Mouse (Mus musculus): ENCODE data around the gene Kcnc1.
A peak's percentile ranks its signal among the peaks of the same experiment; 100 is the strongest.

Kcnc1 gene

DNA sequence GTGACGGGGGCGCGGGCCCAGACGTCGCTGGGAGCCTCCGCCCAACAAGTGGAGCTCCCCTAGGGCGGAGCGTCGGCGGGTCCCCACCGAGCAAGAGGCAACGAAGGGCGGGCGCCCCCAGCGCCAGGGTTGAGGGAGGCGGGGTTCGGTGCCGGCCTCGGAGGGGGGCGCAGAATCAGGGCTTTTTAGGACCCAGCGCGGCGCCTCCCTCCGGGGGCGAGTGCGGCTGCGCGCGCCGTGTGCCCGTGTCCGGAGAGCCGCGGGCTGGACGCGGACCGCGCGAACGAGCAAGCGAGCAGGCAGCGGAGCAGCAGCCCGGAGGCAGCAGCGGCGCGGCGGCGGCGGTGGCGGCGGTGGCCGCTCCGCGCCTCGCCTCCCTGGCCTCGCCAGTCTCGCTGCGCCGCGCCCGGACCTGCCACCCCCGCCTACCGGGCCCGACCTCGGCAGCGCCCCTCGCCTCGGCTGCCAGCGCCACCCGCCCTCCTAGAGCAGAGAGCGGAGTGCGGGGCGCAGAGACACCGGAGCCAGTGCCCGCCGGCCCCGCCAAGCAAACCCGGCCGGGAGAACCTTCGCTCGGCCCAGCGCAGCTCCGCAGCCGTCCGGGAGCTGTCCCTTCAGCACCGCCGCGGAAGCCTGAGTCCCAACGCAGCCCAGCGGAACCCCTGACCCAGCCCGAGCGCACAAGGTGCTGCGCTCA is at the start of gene Kcnc1:
TSS of gene Kcnc1 (plus strand) at position 267 of the 697 bp plus-strand sequence.
- peak in 1 of 2 experiments; percentile 26 for DNase-seq (ENCODE audit: low read depth in 1 of 2, low spot score in 2 of 2)

DNA sequence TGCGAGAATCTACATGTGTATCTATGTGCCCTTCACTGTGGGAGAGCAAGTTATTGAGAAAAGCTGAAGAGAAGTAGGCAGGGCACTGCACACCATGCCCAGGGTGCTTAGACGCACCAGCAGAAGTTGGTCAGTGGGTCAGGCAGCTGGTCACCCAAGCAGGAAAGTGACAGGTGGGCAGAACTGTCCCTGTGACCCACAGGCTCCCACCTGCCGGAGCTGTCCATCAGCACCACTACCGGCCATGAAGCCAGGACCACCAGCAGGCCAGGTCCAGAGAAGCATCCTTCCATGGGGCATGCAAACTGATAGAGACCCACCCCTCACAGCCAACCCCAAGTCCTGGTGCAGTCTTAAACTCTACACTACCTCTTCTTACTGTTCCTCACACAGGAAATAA is 48.6 kb upstream of the Kcnc1 start:
- DNase-seq (ENCODE audit: low read depth in 1 of 2, low spot score in 2 of 2): no peak

DNA sequence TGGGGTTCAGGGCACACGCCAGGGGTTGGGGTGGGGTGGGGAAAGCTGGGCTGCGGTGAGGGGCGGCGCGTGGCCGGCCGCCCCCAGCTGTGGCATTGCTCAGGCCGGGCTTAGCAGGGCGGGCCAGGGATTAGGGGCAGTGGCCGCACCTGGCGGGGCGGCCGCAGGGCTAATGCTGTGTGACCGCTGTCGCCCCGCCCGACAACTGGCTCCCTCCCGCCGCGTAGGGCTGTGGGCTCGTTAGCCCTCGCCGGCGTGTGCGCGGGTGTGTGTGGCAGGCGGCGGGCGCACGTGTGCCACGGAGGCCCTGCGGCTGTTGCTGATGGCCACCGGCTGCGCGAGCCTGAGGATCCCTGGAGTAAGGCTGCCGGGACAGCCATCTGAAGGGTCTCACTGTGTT is 47.5 kb upstream of the Kcnc1 start:
- DNase-seq (ENCODE audit: low read depth in 1 of 2, low spot score in 2 of 2): no peak

DNA sequence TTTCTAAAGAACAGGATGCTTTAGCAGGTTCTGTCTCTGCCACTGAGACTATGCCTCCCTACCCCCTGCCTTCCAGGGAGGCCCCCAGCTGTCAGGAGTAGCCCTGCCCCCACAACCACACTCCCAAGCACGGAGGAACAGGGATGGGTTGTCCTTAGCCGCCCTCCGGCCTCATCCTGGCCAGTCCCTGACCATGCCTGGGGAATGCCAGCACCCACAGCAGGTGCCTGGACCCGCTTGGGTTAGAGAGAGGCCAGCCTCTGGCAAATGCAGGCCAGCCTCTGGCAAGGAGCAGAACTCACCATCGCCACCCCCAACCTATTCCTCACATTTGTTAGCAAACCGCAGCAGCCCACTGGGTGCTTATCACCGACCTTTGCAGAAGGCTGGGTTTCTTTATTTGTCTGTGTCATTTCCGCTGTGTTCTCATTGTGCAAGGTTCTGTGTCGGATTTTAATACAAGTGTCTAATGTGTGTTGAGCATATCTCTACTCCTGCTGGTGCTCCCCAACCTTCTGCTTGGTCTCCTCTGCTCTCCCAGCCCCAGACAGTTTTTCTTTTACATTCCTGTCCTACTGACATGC is 46.1 kb upstream of the Kcnc1 start:
- no peak for DNase-seq (ENCODE audit: low read depth in 1 of 2, low spot score in 2 of 2)

DNA sequence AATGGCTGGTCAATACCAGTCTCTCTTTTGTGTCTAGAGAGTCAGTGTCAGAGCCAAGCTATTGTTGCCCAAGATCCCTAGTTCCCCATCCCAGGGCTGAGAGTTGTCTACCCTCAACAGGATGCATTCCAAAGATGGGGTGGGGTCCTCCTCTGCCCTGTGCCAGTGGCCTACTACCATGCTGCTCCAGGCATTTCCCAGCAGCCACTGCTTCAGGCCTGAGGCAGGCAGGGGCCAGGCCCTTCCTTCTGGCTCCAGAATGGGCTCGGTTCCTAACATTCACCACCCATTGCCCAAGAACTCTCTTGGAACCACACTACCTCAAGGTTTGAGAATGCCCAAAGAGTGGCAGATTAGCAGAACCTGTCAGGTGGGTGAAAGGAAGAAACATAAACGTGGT is 43.5 kb upstream of the Kcnc1 start:
- no peak for DNase-seq (ENCODE audit: low read depth in 1 of 2, low spot score in 2 of 2)

DNA sequence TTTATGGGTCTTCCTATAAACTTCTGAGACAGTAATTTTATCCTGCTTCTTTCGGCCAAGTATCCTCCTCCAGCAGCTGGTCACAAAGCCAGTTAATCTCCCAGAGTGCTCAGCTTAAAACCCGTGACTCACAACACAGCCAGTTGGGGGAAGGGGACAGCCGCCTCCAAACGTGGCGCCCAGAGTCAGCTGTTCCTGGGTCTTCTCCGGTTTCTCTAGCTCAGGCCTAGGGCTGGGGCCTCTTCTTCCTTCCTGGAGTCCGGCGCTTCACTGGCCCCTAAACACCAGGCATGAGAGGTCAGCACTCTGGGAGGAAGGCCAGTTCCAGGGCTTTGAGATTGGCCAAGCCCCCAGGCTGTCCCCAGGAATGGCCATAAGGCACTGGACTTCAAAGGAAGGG is 43.1 kb upstream of the Kcnc1 start:
- no peak for DNase-seq (ENCODE audit: low read depth in 1 of 2, low spot score in 2 of 2)

DNA sequence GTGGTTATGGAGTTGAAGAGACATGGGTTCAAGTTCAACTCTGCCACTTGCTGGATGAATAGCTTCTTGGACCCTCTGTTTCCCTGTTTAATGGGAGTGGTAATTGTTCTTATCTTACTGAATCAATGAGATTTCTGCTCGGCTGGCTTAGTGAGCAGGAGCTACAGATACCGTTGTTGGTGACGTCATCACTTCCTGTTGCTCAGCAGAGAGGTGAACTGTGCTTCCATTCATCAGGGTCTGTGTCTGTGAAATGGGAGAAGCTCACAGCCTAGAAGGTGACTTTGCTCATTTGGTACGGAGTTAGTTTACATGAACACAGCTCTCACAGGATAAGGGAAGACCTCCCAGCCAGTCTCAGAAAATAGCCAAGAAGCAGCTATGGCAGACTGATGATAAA is 42.4 kb upstream of the Kcnc1 start:
- DNase-seq (ENCODE audit: low read depth in 1 of 2, low spot score in 2 of 2): no peak

DNA sequence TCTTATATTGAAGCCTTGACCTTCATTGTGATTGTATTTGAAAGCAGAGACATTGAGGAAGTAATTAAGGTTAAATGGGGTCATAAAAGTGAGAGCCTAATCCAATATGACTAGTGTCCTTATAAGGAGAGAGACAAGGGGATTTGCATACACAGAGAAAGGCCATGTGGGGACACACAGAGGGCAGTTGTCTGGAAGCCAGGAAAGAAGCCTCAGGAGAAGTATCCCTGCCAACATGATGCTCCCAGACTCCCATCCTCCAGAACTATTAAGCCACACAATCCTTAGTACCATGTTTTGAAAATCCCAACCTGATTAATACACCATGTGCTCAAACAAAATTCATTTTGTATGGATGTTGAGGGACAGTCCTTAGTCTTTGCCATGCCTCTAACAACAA is 34.5 kb upstream of the Kcnc1 start:
- DNase-seq (ENCODE audit: low read depth in 1 of 2, low spot score in 2 of 2): no peak

DNA sequence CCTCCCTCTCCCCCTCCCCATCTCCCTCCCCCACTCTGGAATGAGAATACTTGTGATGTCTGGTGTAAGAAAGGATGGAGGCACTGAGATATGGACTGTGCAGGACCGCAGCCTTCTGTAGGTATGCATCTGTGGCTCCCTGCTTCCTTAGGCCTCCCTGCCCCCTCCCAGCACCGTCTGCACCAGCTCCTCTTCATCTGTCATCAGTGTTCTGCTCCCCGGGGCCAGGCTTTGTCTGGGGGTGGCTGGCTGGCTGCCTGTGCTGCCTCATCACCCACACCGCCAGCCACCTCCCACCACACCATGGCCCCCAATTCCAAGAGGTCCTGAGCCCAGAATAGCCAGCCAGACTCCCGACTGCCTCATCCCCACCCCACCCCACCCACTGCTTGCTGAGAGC is 32.1 kb upstream of the Kcnc1 start:
- no peak for DNase-seq (ENCODE audit: low read depth in 1 of 2, low spot score in 2 of 2)

DNA sequence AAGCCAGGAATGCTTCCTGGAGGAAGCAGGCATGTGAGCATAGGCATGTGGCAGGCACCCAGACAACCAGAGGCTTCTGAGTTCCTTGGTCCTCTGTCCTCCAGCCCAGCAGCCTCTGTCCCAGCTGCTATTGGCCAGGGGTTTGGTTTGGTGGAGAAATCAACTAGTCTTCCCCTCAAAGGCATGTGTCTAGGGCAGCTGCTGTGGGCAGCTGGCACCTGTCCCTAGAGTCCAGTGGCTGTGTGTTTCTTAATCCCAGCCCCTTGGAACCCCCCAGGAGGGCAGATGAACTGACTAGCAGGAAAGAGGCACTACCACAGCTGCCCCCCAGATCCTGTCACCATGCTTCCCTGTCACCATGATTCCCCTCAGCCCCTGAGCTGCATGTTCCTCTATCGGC is 30.5 kb upstream of the Kcnc1 start:
- DNase-seq (ENCODE audit: low read depth in 1 of 2, low spot score in 2 of 2): no peak

DNA sequence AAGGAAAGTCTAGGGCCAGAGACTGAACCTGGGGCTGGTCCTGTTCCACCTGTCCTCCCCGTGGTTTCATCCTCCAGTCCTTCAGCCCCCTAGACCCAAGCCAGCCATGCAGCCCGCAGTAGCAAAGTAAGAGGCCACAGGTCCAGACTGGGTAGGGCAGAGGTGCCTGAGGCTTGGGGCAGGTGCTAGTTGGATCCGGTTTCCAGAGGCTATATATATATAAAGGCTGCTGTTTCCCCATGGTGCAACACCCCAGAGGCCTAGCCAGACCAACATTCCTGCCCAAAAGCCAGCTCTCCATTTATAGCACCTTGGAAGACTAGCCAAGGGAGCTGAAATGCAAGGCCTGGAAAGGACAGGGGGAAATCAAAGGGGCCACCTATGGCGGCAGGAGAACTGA is 25.2 kb upstream of the Kcnc1 start:
- DNase-seq (ENCODE audit: low read depth in 1 of 2, low spot score in 2 of 2): no peak

DNA sequence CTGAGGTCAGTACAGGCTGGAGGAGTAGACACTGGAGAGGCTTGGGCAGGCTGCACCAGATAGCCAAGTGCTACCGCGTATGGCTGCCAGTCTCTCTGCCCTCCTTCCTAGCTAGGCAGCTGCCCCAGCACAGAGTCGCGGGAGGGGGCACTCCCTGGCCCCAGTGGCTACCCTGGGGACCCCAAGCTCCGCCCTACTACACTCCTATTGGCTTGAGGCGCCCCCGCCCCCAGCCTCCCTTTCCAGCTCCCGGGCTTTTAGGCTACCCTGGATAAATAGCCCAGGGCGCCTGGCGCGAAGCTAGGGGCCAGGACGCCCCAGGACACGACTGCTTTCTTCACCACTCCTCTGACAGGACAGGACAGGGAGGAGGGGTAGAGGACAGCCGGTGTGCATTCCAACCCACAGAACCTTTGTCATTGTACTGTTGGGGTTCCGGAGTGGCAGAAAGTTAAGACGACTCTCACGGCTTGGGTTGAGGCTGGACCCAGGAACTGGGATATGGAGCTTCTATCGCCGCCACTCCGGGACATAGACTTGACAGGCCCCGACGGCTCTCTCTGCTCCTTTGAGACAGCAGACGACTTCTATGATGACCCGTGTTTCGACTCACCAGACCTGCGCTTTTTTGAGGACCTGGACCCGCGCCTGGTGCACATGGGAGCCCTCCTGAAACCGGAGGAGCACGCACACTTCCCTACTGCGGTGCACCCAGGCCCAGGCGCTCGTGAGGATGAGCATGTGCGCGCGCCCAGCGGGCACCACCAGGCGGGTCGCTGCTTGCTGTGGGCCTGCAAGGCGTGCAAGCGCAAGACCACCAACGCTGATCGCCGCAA is 19.9 kb upstream of the Kcnc1 start, which contains the start of gene Myod1:
TSS of gene Myod1 (plus strand) at position 303 of the 836 bp plus-strand sequence.
- DNase-seq (ENCODE audit: low read depth in 1 of 2, low spot score in 2 of 2): no peak

DNA sequence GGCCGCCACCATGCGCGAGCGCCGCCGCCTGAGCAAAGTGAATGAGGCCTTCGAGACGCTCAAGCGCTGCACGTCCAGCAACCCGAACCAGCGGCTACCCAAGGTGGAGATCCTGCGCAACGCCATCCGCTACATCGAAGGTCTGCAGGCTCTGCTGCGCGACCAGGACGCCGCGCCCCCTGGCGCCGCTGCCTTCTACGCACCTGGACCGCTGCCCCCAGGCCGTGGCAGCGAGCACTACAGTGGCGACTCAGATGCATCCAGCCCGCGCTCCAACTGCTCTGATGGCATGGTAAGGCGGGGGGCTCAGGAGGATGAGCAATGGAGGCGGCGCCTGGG is 19.3 kb upstream of the Kcnc1 start:
- no peak for DNase-seq (ENCODE audit: low read depth in 1 of 2, low spot score in 2 of 2)

DNA sequence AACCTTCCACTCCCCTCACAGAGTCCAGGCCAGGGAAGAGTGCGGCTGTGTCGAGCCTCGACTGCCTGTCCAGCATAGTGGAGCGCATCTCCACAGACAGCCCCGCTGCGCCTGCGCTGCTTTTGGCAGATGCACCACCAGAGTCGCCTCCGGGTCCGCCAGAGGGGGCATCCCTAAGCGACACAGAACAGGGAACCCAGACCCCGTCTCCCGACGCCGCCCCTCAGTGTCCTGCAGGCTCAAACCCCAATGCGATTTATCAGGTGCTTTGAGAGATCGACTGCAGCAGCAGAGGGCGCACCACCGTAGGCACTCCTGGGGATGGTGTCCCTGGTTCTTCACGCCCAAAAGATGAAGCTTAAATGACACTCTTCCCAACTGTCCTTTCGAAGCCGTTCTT is 18.2 kb upstream of the Kcnc1 start:
- no peak for DNase-seq (ENCODE audit: low read depth in 1 of 2, low spot score in 2 of 2)

DNA sequence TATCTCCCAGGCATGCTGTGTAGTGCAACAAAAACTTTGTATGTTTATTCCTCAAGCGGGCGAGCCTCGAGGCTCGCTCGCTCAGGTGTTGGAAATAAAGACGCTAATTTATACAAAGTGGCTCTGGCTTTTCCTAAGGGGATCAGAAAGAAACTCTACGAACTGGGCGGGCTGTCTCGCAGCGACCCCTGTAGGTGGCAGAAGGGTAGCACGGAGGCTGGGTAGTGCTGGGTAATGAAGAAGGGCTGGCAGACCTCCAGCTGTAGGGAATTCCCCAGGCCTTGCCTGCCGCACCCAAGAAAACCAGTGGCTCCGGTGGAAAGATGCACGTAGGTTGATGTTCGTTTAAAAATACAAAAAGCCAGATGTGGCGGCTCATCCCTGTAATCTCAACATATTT is 17.3 kb upstream of the Kcnc1 start:
- DNase-seq (ENCODE audit: low read depth in 1 of 2, low spot score in 2 of 2): no peak

DNA sequence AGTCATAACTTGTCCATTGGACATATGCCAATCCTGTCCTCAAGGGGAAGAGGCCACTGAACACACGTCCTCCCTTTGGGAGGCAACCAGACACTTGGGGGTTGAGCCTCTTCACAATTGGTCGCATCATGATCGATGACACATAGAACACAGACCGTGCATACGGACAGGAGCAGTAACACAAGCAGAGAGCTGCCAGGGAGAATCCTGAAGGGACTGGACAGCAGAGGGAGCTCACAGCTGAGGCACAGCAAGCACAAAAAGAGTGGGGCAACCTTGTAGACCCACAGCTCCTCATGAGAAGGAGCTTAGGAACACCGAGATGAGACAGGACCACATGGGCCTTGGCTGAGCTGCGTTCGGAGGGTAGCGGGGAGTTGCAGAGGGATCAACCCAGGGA is 15.7 kb upstream of the Kcnc1 start:
- no peak for DNase-seq (ENCODE audit: low read depth in 1 of 2, low spot score in 2 of 2)

DNA sequence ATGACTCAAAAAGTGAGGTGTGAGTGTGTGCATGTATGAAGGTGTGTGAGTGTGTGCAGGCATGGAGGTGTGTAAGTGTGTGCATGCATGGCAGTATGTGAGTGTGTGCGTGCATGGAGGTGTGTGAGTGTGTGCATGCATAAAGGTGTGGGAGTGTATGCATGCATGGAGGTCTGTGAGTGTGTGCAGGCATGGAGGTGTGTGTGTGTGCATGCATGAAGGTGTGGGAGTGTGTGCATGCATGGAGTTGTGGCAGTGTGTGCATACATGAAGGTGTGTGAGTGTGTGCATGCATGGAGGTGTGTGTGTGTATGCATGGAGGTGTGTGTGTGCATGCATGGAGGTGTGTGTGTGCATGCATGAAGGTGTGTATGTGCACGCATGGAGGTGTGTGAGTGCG is 8.9 kb upstream of the Kcnc1 start:
- no peak for DNase-seq (ENCODE audit: low read depth in 1 of 2, low spot score in 2 of 2)

DNA sequence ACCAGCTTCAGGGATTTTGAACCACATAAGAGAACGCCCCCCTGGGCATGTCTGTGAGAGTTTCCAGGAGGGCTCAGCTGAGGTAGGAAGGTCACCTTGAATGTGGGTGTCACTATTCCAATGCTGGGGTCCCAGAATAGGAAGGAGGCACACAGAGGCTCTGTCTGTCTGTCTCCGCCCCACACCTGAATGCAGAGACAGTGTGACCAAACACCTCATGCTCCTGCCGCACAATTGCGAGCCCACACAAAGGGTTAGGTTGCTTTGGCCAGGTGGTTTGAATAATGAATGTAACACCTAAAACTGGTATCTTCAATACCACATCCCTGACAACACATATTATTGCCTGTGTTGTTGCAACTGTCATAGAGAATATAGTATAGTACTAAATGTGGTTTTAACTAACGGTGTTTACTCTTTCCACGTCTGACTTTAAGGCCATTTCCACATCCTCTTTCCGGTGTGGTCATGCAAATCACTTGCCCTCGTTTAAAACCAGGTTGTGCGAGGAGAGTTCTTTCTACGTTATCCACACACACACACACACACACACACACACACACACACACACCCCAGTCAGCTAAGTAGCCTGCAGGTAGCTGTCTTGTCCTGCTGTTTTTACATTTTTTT is 6.7 kb upstream of the Kcnc1 start:
- no peak for DNase-seq (ENCODE audit: low read depth in 1 of 2, low spot score in 2 of 2)

DNA sequence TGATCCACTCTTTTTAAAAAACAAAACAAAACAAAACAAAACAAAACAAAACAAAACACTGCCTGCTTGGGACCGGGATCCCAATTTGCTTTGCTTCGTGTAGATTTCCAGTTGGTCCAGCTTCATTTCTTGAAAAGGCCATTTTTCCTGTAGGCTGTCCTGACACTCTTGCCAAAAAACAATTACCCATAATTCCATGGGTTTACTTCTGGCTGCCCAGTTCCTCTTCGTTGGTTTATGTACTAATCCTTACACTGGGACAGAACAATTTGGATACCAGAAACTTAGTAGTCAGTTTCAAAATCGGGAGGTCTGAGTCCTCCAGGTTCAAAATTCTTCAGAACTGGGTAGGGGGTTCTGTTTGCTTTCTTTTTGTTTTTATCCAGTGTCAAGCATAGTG is 6.1 kb upstream of the Kcnc1 start:
- no peak for DNase-seq (ENCODE audit: low read depth in 1 of 2, low spot score in 2 of 2)

DNA sequence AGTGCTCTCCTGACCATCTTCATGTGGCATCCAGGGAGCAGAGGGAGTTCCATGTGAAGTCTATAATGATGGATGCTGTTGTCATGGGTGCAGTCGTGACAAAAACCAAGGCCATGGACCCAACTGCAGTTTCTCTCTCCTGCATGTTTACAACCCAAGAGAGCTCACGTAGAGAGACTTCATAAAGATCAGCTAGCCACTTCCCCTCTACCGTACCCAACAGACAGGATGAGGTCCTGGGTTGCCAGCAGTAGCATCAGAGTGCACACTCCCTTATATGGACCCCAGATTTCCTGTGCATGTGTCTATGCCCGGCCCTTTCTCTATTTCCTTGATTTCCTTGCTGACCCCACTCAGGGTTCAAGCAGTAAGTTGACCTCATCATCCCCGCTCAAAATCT is 4.6 kb upstream of the Kcnc1 start:
- no peak for DNase-seq (ENCODE audit: low read depth in 1 of 2, low spot score in 2 of 2)

DNA sequence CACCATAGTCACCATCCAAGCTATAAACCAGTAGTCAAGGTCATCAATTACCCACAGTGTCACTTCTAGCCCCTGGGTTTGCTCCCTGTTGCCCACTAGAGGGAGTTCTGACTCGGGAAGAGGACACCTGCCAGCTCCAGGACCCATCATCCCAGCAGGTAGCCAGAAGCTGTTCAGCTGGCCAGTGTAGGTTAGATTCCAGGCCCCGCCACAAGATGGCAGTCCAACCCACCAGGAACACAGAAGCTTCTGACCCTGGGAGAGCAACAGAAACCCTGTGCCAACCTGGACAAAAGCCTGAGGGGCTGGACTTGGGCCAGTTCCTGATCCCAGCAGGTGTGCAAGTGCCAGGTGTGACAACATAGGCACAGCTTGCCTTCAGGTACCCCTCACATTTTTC is 3.2 kb upstream of the Kcnc1 start:
- DNase-seq (ENCODE audit: low read depth in 1 of 2, low spot score in 2 of 2): peak in 1 of 2 experiments; percentile 53
